Mouse (Mus musculus) intestine, embryonic 16.5 days (tissue): ENCODE results near the gene Hist2h2aa1. TPM values are rescaled to one million over a fixed set of nuclear protein-coding genes. Genes with fewer than 3 reads are reported as not detected.
"Not testable (repeated sequence)": the region's sequence is repeated elsewhere in the genome, so short reads cannot be mapped to it uniquely, and the experiment has no call there.

Experiments used
- ATAC-seq: fragments of 200-750 bp; cut with Nextera tagmentation; 2 replicates; pipeline ENCODE4 v1.8.0; 2017; ENCODE audit warnings: moderate TSS enrichment, moderate library complexity
- H3K27ac ChIP-seq: fragments of 300-500 bp; sonication (generic); 2 replicates; pipeline ENCODE4 v1.5.1; 2014; ENCODE audit warnings: mild to moderate bottlenecking, low read length
- H3K27me3 ChIP-seq: fragments of 300-500 bp; sonication (generic); replicated peaks from 2 replicates; pipeline ENCODE4 v1.6.1; 2014; ENCODE audit warnings: low read length, control low read depth, mixed read lengths; ENCODE audit not compliant: control insufficient read depth, insufficient read depth
- H3K36me3 ChIP-seq: fragments of 300-500 bp; sonication (generic); 2 replicates; pipeline ENCODE4 v1.6.1; 2014; ENCODE audit warnings: low read length, control low read depth; ENCODE audit not compliant: control insufficient read depth, insufficient read depth
- H3K4me1 ChIP-seq: fragments of 300-500 bp; sonication (generic); 2 replicates; pipeline ENCODE4 v1.6.1; 2014; ENCODE audit warnings: low read length, control low read depth, mixed read lengths; ENCODE audit not compliant: control insufficient read depth, insufficient read depth
- H3K4me2 ChIP-seq: fragments of 300-500 bp; sonication (generic); 2 replicates; pipeline ENCODE4 v1.6.1; 2014; ENCODE audit warnings: low read depth, low read length, control low read depth
- H3K4me3 ChIP-seq: fragments of 300-500 bp; sonication (generic); 2 replicates; pipeline ENCODE4 v1.5.1; 2014; ENCODE audit warnings: mild to moderate bottlenecking, low read length
- H3K9ac ChIP-seq: fragments of 300-500 bp; sonication (generic); 2 replicates; pipeline ENCODE4 v1.6.1; 2014; ENCODE audit warnings: low read depth, low read length
- H3K9me3 ChIP-seq: fragments of 300-500 bp; sonication (generic); 2 replicates; pipeline ENCODE4 v1.6.1; 2016; ENCODE audit warnings: low read length, control low read depth; ENCODE audit not compliant: control insufficient read depth
- WGBS: fragments of 180-500 bp; shearing (Covaris S2); extraction: QIAGEN DNeasy Blood & Tissue Kit; methylation state at CpG from one replicate; pipeline ENCODE4 v1.1.7; 2014; 5-methylcytosine and 5-hydroxymethylcytosine counted together
- polyA plus RNA-seq: library from polyadenylated mRNA; unstranded; fragments of >200 nt; fragmentation: Nextera tagmentation; extraction: Ambion mirVana; gene quantifications from 2 replicates; pipeline ENCODE4 v1.2.1, GENCODE M21; 2015

Hist2h2aa1 gene
- 13.7 and 14.1 TPM in 2 replicates for polyA plus RNA-seq

DNA sequence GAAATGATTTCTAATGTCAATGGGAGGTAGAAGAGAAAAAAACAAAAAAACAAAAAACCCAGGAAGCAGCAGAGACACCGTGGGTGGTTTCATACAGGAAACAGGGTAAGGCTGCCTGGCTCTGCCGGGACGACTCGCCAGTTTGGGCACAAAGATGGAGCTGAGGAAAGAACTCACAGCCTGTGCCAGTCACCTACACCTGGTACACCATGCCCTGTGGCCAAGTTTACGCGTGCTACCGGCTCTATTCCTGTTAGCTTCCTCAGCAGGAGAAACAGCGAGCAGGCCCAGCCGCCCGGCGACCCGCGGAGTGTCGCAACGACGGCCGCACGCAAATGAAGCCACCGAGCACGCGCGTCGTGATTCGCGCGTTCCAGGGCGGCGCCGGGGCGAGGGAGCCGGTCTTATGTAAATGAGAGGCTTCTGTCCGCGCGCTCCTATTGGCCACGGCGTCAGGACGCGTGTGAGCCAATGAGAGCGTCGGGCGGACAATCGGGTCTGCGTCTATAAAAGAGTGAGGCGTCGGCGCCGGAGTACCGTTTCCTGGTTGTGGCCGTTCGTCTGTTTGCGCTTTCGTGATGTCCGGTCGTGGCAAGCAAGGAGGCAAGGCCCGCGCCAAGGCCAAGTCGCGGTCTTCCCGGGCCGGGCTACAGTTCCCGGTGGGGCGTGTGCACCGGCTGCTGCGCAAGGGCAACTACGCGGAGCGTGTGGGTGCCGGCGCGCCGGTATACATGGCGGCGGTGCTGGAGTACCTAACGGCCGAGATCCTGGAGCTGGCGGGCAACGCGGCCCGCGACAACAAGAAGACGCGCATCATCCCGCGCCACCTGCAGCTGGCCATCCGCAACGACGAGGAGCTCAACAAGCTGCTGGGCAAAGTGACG, at the start of gene Hist2h2aa1:
Hist2h2aa1 (plus strand) TSS at position 495 of the 884 bp plus-strand sequence.
- ATAC-seq: peak; percentile 85
- H3K27me3 ChIP-seq, H3K36me3 ChIP-seq, H3K9me3 ChIP-seq: not testable (repeated sequence)
- Histone ChIP-seq H3K4me1 (peaks cover 23% of the 10 kb centered on the region), H3K27ac (peak within 1 kb of the TSS; percentile 84), H3K9ac (peak within 1 kb of the TSS; percentile 65), H3K4me2 (peak within 1 kb of the TSS; percentile 40), H3K4me3 (peak within 1 kb of the TSS; percentile 41)
- WGBS: 0% methylated on average over 29 of the region's 88 CpGs

DNA sequence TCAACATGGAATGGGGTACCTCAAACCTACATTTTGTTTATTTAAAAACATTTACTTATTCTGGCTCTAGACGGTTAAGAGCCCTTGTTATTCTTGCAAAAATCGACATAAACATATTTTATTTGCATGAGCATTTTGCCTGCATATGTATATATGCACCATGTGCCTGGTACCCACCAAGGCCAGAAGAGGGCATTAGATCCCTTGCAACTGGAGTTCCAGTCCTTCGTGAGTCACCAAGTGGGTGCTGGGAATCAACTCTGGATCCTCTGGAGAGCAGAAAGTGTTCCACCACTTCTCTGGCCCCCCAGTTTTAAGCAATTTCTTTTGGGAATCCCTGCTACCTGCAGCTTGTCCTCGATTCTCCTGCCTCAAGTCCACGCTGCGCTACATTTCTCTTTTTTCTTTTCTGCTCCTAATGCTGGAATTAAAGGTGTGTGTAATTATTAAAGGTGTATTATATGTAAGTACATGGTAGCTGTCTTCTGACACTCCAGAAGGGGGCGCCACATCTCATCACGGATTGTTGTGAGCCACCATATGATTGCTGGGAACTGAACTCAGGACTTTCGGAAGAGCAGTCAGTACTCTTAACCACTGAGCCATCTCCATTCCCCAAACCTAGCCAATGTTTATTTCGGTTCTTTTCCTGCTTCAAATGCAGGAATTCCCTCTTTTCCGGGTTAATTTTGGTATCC, 49.5 kb upstream of the Hist2h2aa1 start:
- WGBS: 91% methylated on average over 11 of the region's 11 CpGs
- H3K27ac ChIP-seq: no peak overlapping the region
- H3K4me3 ChIP-seq: no peak overlapping the region
- no peak for ATAC-seq
- no peaks in the 10 kb centered on the region for H3K9me3 ChIP-seq
- H3K9ac ChIP-seq: no peak overlapping the region
- H3K27me3 ChIP-seq: no peaks in the 10 kb centered on the region
- H3K4me1 ChIP-seq: peaks cover 10% of the 10 kb centered on the region
- H3K36me3 ChIP-seq: no peaks in the 10 kb centered on the region
- no peak overlapping the region for H3K4me2 ChIP-seq

DNA sequence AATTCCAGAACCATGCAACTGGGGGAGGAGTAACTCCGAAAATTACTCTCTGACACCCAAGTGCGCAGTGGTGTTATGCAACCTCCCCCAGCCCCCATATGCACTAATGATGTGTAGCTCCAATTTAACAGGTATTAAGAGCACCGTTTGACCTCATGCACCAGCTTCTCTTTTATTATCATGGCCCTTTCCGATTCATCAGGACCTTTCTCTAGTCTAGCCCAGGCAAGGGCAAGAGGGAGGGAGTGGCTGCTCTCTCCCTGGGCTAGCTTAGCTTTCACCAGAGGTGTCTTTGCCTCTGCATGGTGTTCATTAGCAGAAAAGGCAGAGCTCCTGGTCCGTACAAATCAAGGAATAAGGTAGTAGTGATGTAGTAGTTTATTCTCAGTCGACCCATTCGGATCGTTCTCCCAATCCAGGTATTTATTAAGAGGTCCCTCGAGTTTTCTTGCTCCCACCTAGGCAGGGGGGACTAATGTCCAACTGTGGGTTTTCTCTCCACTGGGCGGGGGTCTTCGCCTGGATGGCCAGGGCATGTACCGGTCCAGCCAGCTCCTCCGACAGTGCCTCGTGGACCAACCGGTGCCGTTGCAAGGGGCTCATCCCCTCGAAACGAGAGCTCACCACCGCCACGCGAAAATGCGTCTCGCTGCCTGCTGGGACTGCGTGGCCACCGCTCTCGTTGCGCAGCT, 48.7 kb upstream of the Hist2h2aa1 start:
- Histone ChIP-seq H3K36me3 (no peaks in the 10 kb centered on the region), H3K4me1 (peaks cover 10% of the 10 kb centered on the region), H3K9me3 (no peaks in the 10 kb centered on the region), H3K9ac (peak overlapping the region; percentile 88), H3K4me3 (peak overlapping the region; percentile 72), H3K4me2 (peak overlapping the region; percentile 99), H3K27me3 (no peaks in the 10 kb centered on the region), H3K27ac (peak overlapping the region; percentile 91)
- peak; percentile 1; the same call in 1 of the 2 replicates for ATAC-seq
- 16% methylated on average over 27 of the region's 27 CpGs for WGBS

DNA sequence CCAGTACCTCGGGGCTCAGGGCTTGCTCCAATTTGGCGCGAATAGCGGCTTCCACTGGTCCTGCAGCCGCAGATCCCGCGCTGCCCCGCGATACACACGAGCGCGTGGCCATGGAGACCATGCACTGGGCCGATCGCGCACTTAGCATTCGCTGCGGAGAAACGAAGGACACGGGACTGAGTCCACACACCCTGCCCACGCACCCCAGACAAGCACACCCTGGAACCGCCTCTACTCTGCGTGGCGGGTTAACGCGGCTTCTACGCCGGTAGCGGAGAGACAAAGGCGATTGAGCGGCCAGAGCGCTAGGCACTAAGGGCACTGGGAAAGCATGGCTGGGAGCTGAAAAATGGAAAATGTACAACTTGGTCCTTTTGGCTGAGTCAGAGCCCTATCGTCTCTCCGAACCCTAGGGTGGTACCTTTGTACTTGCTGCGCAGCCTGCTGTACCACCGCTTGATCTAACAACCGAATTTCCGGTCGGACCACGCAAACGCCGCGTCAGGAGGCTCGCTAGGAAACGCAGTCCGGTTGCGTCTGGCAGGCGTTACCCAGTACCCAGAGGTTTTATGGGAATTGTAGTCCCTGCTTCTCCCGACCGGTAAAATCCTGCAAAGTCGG, 48.1 kb upstream of the Hist2h2aa1 start:
- H3K9me3 ChIP-seq: no peaks in the 10 kb centered on the region
- H3K4me1 ChIP-seq: peaks cover 10% of the 10 kb centered on the region
- H3K27ac ChIP-seq: peak overlapping the region; percentile 91
- under 1% methylated on average over 50 of the region's 50 CpGs for WGBS
- no peaks in the 10 kb centered on the region for H3K36me3 ChIP-seq
- H3K9ac ChIP-seq: peak overlapping the region; percentile 88
- peak overlapping the region; percentile 99 for H3K4me2 ChIP-seq
- H3K4me3 ChIP-seq: peak overlapping the region; percentile 72
- peak; percentile 94 for ATAC-seq
- no peaks in the 10 kb centered on the region for H3K27me3 ChIP-seq

DNA sequence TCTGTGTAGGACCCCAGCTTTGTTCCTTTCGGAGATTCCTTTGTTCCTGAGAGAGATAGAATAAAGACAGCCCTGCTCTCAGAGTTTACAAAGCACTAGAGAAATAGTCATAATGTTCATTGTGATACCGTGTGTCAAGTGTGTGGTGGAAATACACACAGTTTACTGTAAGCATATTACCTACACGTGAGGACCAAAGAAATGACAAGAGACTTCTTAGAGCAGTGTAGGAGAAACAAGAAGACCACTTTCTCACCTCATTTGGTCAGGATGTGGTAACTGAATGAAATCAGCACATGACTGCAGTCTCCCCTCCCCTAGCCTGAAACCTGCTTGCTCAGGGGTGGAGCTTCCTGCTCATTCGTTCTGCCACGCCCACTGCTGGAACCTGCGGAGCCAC, 47.1 kb upstream of the Hist2h2aa1 start:
- peak; percentile 59 for ATAC-seq
- Histone ChIP-seq H3K4me1 (peaks cover 10% of the 10 kb centered on the region), H3K27ac (peak overlapping the region; percentile 81), H3K4me2 (peak overlapping the region; percentile 61), H3K9me3 (no peaks in the 10 kb centered on the region), H3K4me3 (peak overlapping the region; percentile 72), H3K27me3 (no peaks in the 10 kb centered on the region), H3K36me3 (no peaks in the 10 kb centered on the region), H3K9ac (peak overlapping the region; percentile 61)
- 8% methylated on average over 6 of the region's 6 CpGs for WGBS

DNA sequence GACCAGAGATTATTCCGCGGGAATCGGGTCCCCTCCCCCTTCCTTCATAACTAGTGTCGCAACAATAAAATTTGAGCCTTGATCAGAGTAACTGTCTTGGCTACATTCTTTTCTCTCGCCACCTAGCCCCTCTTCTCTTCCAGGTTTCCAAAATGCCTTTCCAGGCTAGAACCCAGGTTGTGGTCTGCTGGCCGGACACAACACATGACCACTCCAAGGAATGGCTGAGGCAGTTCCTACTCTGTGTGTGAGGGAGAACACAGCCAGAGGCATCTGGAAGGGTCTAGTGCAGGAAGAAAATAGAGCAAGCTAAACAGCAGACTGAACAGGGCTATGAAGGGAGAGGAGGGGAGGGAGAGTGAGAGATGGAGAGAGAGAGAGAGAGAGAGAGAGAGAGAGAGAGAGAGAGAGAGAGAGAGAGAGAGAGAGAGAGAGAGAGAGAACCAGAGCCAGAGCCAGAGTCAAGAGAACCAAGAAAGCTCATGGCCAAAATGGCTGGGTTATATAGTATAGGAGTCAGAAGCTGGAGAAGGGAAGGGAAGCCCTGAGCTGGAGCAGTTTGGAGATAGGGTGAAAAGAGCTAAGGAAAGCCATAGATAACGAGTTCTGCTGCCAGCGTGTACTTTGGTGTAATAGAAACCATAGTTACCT, 46.6 kb upstream of the Hist2h2aa1 start:
- H3K9ac ChIP-seq, H3K9me3 ChIP-seq, H3K4me3 ChIP-seq, H3K4me2 ChIP-seq, H3K4me1 ChIP-seq, H3K27me3 ChIP-seq, H3K27ac ChIP-seq, H3K36me3 ChIP-seq: not testable (repeated sequence)
- 26% methylated on average over 7 of the region's 8 CpGs for WGBS
- ATAC-seq: peak; percentile 13; the same call in 1 of the 2 replicates

DNA sequence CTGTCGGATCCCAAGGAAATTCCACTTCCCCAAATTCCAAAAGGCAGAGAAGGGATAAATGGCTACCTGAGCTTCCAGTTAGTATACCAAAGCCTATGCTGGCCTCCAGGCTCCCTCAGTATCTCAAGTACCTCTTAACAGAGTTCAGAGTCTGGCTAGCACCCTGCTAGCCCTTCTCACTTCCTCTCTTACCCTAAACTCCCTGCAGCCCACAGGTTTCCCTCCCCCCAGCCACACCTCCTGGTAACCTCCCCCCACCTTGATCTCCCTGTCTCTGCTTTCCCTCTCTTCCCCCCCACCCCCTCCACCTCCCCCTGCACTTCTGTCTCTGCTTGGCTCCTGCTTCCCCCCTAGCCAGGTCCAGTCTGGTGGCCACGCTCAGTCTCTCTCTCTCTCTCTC, 45.6 kb upstream of the Hist2h2aa1 start:
- no peak for ATAC-seq
- 50% methylated on average over 2 of the region's 2 CpGs for WGBS
- H3K9ac ChIP-seq: no peak overlapping the region
- H3K4me3 ChIP-seq: no peak overlapping the region
- H3K27me3 ChIP-seq: no peaks in the 10 kb centered on the region
- no peak overlapping the region for H3K27ac ChIP-seq
- no peaks in the 10 kb centered on the region for H3K9me3 ChIP-seq
- H3K4me2 ChIP-seq: no peak overlapping the region
- peaks cover 10% of the 10 kb centered on the region for H3K4me1 ChIP-seq
- no peaks in the 10 kb centered on the region for H3K36me3 ChIP-seq

DNA sequence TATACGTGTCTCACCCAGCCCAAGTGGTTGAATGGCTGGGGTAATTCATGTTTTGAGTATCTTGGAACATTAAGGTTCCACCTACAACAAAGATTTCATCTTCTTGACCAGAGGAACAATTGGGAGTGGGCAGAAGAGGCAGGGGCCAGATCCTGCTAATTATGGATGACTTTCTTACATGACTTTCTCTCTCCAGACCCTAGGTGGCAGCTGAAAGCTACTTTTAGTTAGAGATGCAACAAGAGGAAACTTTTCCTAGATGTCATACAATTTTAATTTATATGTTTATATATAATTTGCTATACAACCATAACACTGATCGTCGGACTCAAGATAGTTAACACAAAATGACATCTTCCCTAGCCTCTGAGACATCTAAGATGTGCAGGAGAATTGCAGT, 37.5 kb upstream of the Hist2h2aa1 start:
- Histone ChIP-seq H3K36me3 (no peaks in the 10 kb centered on the region), H3K27ac (no peak overlapping the region), H3K4me1 (no peaks in the 10 kb centered on the region), H3K4me3 (no peak overlapping the region), H3K9me3 (no peaks in the 10 kb centered on the region), H3K9ac (no peak overlapping the region), H3K4me2 (no peak overlapping the region), H3K27me3 (no peaks in the 10 kb centered on the region)
- ATAC-seq: no peak
- 67% methylated on average over 3 of the region's 3 CpGs for WGBS
